Comparison of ENCODE assay signal across 12 mouse cellular contexts in the genomic region with DNA sequence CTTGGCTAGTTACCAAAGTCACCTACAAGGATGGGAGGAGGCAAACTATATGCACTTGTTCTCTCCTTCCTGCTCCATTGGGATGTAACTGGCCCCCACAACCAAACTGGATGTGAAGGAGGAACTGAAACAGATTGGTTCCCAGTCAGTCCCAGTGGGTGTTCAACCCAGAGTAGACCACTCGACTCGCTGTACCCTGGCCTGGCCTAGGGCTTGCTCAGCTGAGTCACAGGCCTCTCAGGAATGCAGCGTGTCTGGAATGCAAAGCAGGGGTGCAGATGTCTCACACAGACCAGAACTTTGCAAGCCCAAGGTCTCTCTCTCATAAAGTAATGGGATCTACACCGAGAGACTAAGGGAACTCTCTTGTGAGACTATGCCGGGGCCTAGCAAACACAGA. TPM values are rescaled to one million over a fixed set of nuclear protein-coding genes. Genes with fewer than 3 reads are reported as not detected.
DNase-seq lines count a peak whose midpoint lies in the region; ATAC-seq and TF ChIP-seq lines count a peak whose summit lies in the region.
"Had no signal": no experiment of that assay in that cellular context is flagged by ENCODE, and none has a peak within 500 bp of the region (broad histone marks: within the 10 kb centered on the region; RNA-seq: fewer than 3 reads in every experiment).

No protein-coding gene starts in this region.

- DNase-seq in Patski (ENCODE audit: low read depth, low spot score): peak; percentile 58
- DNase-seq in retina, postnatal 1 day: no peak
- DNase-seq in gastrocnemius, adult 2 months: no peak
- DNase-seq in left cerebral cortex, adult 18-20 months (ENCODE audit: low spot score in 2 of 2): no peak
- DNase-seq: gastrocnemius, postnatal 25 days had no signal

- H3K4me3 ChIP-seq in intestine, embryonic 15.5 days (replicated peaks): no peak overlapping the region
- H3K4me3 ChIP-seq in intestine, embryonic 16.5 days (ENCODE audit: low read length): no peak overlapping the region
- H3K4me3 ChIP-seq in embryonic facial prominence, embryonic 15.5 days (replicated peaks): no peak overlapping the region
- H3K4me3 ChIP-seq in limb, embryonic 13.5 days: no peak overlapping the region
- H3K4me3 ChIP-seq in gastrocnemius, adult 2 months: no peak overlapping the region
- H3K4me3 ChIP-seq: neural tube, embryonic 13.5 days had no signal

- no peak overlapping the region for H3K4me2 ChIP-seq in intestine, embryonic 15.5 days (replicated peaks)
- H3K4me2 ChIP-seq in intestine, embryonic 16.5 days (ENCODE audit: low read depth, low read length): no peak overlapping the region
- H3K4me2 ChIP-seq in embryonic facial prominence, embryonic 15.5 days (replicated peaks): no peak overlapping the region
- no peak overlapping the region for H3K4me2 ChIP-seq in limb, embryonic 13.5 days (replicated peaks)
- H3K4me2 ChIP-seq: neural tube, embryonic 13.5 days had no signal

- CTCF ChIA-PET in Patski (lab: Charles Lee): interaction anchor here (1.2 to 1.8 kb wide), 3 partner anchors 13 to 27 kb away, joined by 4 to 13 read pairs (median 5); no protein-coding TSS in a partner anchor

- no peaks in the 10 kb centered on the region for H3K9me3 ChIP-seq in intestine, embryonic 15.5 days
- H3K9me3 ChIP-seq in intestine, embryonic 16.5 days (ENCODE audit: control insufficient read depth, low read length): no peaks in the 10 kb centered on the region
- no peaks in the 10 kb centered on the region for H3K9me3 ChIP-seq in embryonic facial prominence, embryonic 15.5 days (replicated peaks)
- no peaks in the 10 kb centered on the region for H3K9me3 ChIP-seq in limb, embryonic 13.5 days
- H3K9me3 ChIP-seq: neural tube, embryonic 13.5 days had no signal

- 76% methylated on average over 5 of the region's 5 CpGs for WGBS in intestine, embryonic 15.5 days
- WGBS in intestine, embryonic 16.5 days: 72% methylated on average over 5 of the region's 5 CpGs
- 48% methylated on average over 5 of the region's 5 CpGs for WGBS in embryonic facial prominence, embryonic 15.5 days
- WGBS in limb, embryonic 13.5 days: 69% methylated on average over 5 of the region's 5 CpGs

- H3K4me1 ChIP-seq in intestine, embryonic 15.5 days (replicated peaks): 0 out of 2 replicates have a peak, but pooled peaks cover 5% of the 10 kb centered on the region
- H3K4me1 ChIP-seq in intestine, embryonic 16.5 days (ENCODE audit: control insufficient read depth, insufficient read depth, low read length): peaks cover 9% of the 10 kb centered on the region; the same call in 1 of the 2 replicates
- peaks cover 18% of the 10 kb centered on the region for H3K4me1 ChIP-seq in embryonic facial prominence, embryonic 15.5 days
- peaks cover 36% of the 10 kb centered on the region for H3K4me1 ChIP-seq in limb, embryonic 13.5 days

- POLR2A ChIA-PET in Patski (lab: Charles Lee): interaction anchor here (0.7 to 1.3 kb wide), 4 partner anchors 24 to 250 kb away, joined by 3 read pairs; no protein-coding TSS in a partner anchor

- H3K9ac ChIP-seq in intestine, embryonic 15.5 days: no peak overlapping the region
- no peak overlapping the region for H3K9ac ChIP-seq in intestine, embryonic 16.5 days (ENCODE audit: low read depth, low read length)
- no peak overlapping the region for H3K9ac ChIP-seq in embryonic facial prominence, embryonic 15.5 days
- no peak overlapping the region for H3K9ac ChIP-seq in limb, embryonic 13.5 days
- H3K9ac ChIP-seq: neural tube, embryonic 13.5 days had no signal

- in situ Hi-C loops in Patski (cut with MboI; ENCODE audit: low pct_unique_long_range_greater_than_20kb): no loop called here

- H3K36me3 ChIP-seq in intestine, embryonic 15.5 days: no peaks in the 10 kb centered on the region
- no peaks in the 10 kb centered on the region for H3K36me3 ChIP-seq in intestine, embryonic 16.5 days (ENCODE audit: control insufficient read depth, insufficient read depth, low read length)
- no peaks in the 10 kb centered on the region for H3K36me3 ChIP-seq in embryonic facial prominence, embryonic 15.5 days
- H3K36me3 ChIP-seq in limb, embryonic 13.5 days: no peaks in the 10 kb centered on the region
- H3K36me3 ChIP-seq: neural tube, embryonic 13.5 days had no signal

- no peaks in the 10 kb centered on the region for H3K27me3 ChIP-seq in intestine, embryonic 15.5 days (replicated peaks)
- H3K27me3 ChIP-seq in intestine, embryonic 16.5 days (replicated peaks; ENCODE audit: control insufficient read depth, insufficient read depth, low read length): no peaks in the 10 kb centered on the region
- no peaks in the 10 kb centered on the region for H3K27me3 ChIP-seq in Patski
- H3K27me3 ChIP-seq in embryonic facial prominence, embryonic 15.5 days: no peaks in the 10 kb centered on the region
- no peaks in the 10 kb centered on the region for H3K27me3 ChIP-seq in limb, embryonic 13.5 days
- H3K27me3 ChIP-seq: neural tube, embryonic 13.5 days had no signal

- ATAC-seq in intestine, embryonic 15.5 days: peak; percentile 26; the same call in 1 of the 2 replicates
- ATAC-seq in intestine, embryonic 16.5 days: no peak
- peak; percentile 98 for ATAC-seq in Patski
- peak; percentile 34; the same call in 1 of the 2 replicates for ATAC-seq in embryonic facial prominence, embryonic 15.5 days (ENCODE audit: insufficient number of reproducible peaks, low FRiP score, low TSS enrichment, low read depth)
- no peak for ATAC-seq in limb, embryonic 13.5 days (ENCODE audit: low FRiP score, low read depth)
- ATAC-seq: forebrain, embryonic 14.5 days; hindbrain, embryonic 16.5 days had no signal

- intact Hi-C loops in gastrocnemius, adult 2 months (cut with DNase I): no loop called here

- 0 out of 2 replicates have a peak overlapping the region, but pooled peaks have one; percentile 3 for H3K27ac ChIP-seq in intestine, embryonic 15.5 days
- no peak overlapping the region; the same call in 1 of the 2 replicates for H3K27ac ChIP-seq in intestine, embryonic 16.5 days (ENCODE audit: low read length)
- H3K27ac ChIP-seq in embryonic facial prominence, embryonic 15.5 days (replicated peaks): no peak overlapping the region
- H3K27ac ChIP-seq in limb, embryonic 13.5 days: peak overlapping the region; percentile 65; the same call in 1 of the 2 replicates
- H3K27ac ChIP-seq in gastrocnemius, adult 2 months: no peak overlapping the region
- H3K27ac ChIP-seq: neural tube, embryonic 13.5 days had no signal

- no peak for TF ChIP-seq CTCF in Patski (IDR thresholded peaks at IDR 0.05)
- TF ChIP-seq CTCF in gastrocnemius, adult 2 months (IDR thresholded peaks at IDR 0.05): no peak

RNA-seq across cellular contexts. Expression of a gene that starts 27.8 kb away (rescaled TPM):
- polyA plus RNA-seq in intestine, embryonic 15.5 days (2015; fragmentation: Nextera tagmentation; extraction: Ambion mirVana): 23.5 and 24.1 TPM in 2 replicates
- 15.2 and 16.9 TPM in 2 replicates for polyA plus RNA-seq in intestine, embryonic 16.5 days (2015; fragmentation: Nextera tagmentation; extraction: Ambion mirVana)
- polyA plus RNA-seq in Patski (2021): 94.2 TPM
- polyA plus RNA-seq in embryonic facial prominence, embryonic 15.5 days (2015; fragmentation: Nextera tagmentation; extraction: Ambion mirVana): 23.6 and 23.9 TPM in 2 replicates
- 29.0 and 31.7 TPM in 2 replicates for polyA plus RNA-seq in limb, embryonic 13.5 days (2015; fragmentation: Nextera tagmentation; extraction: Ambion mirVana)
- total RNA-seq in gastrocnemius, adult 2 months (2021): 10 to 100 TPM; 11.9 to 17.5 TPM
- total RNA-seq in left cerebral cortex, adult 18-20 months (2021): 10 to 100 TPM; 69.3 to 74.4 TPM

Comparison
In these comparisons a context has a peak if more than half of its experiments do, and no peak if none do; other contexts are left out.
1. ATAC-seq: peak in intestine, embryonic 15.5 days (single experiment), Patski (single experiment) and embryonic facial prominence, embryonic 15.5 days (single experiment); none in intestine, embryonic 16.5 days (single experiment) and limb, embryonic 13.5 days (single experiment).
2. H3K27ac ChIP-seq: peak in intestine, embryonic 15.5 days (single experiment) and limb, embryonic 13.5 days (single experiment); none in intestine, embryonic 16.5 days (single experiment), embryonic facial prominence, embryonic 15.5 days (single experiment) and gastrocnemius, adult 2 months (single experiment).